Mouse (Mus musculus) Patski (cell line): ENCODE measurements around the gene Cutc. TPM values are rescaled to one million over a fixed set of nuclear protein-coding genes. Genes with fewer than 3 reads are reported as not detected.

Experiments used
- ATAC-seq: fragments of 100-300 bp; one replicate; pipeline ENCODE4 v1.8.0; 2021
- CTCF ChIA-PET: fragments of 350-600 bp; sonication (Branson Sonifier 250); formaldehyde crosslinking; loops from one replicate; lab custom pipeline; 2022; ENCODE audit warnings: inconsistent platforms; lab: Charles Lee
- POLR2A ChIA-PET: fragments of 350-600 bp; sonication (Branson Sonifier 250); formaldehyde crosslinking; loops from one replicate; lab custom pipeline; 2022; ENCODE audit warnings: antibody characterized with exemption, inconsistent platforms; lab: Charles Lee
- DNase-seq: peaks from one replicate; pipeline ENCODE4 v3.0.0-alpha.2; 2011; ENCODE audit warnings: low read depth, low spot score
- H3K27me3 ChIP-seq: fragments of 371-371 bp; one replicate; pipeline ENCODE4 v1.5.1; 2021
- CTCF ChIP-seq: fragments of 100-300 bp; IDR thresholded peaks from one replicate; pipeline ENCODE4 v1.5.1; 2021
- in situ Hi-C: fragments of 300-500 bp; cut with MboI; formaldehyde crosslinking; loops from 3 replicates; pipeline ENCODE4 v1.11.1; 2018; ENCODE audit warnings: low pct_unique_long_range_greater_than_20kb, mixed read lengths
- polyA plus RNA-seq: library from polyadenylated mRNA; unstranded; gene quantifications from one replicate; pipeline ENCODE4 v1.2.3, GENCODE M21; 2021

Cutc gene
- 7.1 TPM for polyA plus RNA-seq

DNA sequence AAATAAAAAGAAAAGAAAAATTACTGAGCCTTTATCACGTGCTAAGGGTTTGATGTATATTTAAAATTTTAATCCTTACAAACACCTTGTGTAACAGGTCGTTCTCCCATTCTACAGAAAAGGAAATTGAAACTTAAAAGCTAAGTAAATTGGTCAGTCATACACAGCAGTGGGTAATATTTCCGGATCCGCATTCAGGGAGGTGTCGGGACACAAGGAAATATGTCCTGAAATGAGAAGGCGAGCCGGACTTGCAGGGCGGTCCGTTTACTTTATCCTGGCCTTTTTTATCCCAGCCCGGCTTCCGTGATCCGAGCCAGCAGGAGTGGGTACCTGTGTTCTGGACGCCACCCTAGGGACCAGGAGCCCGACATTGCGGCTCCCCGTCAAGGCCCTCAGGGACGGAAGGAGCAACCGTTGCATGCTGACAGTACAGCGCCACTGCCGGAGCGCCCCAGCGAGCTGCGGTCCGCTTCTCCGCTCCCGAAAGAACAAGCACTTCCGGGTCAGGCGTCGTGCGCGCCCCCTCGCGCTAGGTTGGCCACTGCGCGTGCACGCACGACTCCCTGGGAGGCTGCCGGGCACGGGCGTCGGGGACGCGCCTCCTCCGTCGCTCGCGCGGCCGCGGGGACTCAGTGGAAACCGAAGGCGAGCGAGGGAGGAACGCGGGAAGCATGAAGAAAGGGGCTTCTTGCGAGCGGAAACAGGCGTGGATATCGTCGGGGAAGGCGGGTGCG is at the start of gene Cutc, which contains the start of gene Cox15:
Gene Cutc, plus strand, starts transcription at position 508 of the 737 bp plus-strand sequence.
Gene Cox15, minus strand, starts transcription at position 512 of the 737 bp plus-strand sequence.
- peak; percentile 58 for DNase-seq
- in situ Hi-C loops: loop anchor here (5.0 kb wide), 2 partner anchors 120 to 225 kb away; no protein-coding TSS in a partner anchor
- ChIA-PET CTCF (interaction anchor here (1.6 to 2.5 kb wide), 4 partner anchors 8 to 78 kb away, joined by 4 to 7 read pairs (median 6); partner anchors contain the start of gene Slc25a28), POLR2A (no interaction called here)
- ATAC-seq: peak; percentile 81
- TF ChIP-seq CTCF: no peak
- no peaks in the 10 kb centered on the region for H3K27me3 ChIP-seq

DNA sequence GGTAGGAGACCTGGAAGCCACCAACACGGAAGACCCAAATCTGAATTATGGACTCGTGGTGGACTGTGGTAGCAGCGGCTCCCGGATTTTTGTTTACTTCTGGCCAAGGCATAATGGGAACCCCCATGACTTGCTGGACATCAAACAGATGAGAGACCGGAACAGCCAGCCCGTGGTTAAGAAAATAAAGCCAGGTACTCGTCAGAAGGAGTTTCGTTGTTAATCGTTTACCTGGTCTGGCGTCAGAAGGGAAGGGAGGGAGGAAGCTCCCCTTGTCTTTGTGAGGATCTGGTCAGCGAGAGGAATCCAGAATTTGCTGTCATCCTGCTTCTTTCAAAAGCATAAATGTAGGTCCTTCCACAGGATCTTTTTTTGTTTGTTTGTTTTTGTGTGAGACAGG is 48.6 kb upstream of the Cutc start:
- H3K27me3 ChIP-seq: no peaks in the 10 kb centered on the region
- ChIA-PET CTCF (no interaction called here), POLR2A (no interaction called here)
- no peak for DNase-seq
- ATAC-seq: no peak
- in situ Hi-C loops: no loop called here
- TF ChIP-seq CTCF: no peak

DNA sequence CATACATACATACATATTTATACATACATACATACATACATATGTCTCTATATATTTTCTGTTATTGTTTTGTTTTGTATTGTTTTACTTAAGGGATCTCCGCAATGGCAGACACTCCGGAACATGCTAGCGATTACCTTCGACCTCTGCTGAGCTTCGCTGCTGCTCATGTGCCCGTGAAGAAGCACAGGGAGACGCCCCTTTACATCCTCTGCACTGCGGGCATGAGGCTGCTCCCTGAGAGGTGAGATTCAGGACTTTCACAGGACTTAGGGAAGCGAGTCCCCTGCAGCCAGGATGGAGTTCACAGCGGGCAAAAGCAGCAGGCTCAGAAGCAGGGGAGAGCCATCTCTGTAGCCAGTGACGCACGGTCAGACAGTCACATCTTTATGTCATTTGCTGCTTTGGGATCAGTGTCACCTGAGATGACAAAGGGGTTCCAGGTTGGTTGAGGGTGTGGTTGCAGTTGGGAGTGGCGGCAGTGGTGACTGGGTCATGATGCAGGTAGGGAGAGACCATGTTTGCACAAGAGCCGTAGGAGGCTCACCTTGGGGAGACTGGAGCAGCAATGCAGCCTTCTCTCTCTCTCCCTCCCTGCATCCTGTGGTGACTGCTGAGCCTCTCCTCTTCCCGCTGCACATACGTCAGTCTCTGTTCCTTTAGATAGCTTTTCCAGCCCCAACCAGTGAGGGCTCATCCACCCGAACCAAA is 47.9 kb upstream of the Cutc start:
- DNase-seq: no peak
- no peaks in the 10 kb centered on the region for H3K27me3 ChIP-seq
- TF ChIP-seq CTCF: no peak
- CTCF ChIA-PET: no interaction called here
- ATAC-seq: no peak
- POLR2A ChIA-PET: no interaction called here
- in situ Hi-C loops: no loop called here

DNA sequence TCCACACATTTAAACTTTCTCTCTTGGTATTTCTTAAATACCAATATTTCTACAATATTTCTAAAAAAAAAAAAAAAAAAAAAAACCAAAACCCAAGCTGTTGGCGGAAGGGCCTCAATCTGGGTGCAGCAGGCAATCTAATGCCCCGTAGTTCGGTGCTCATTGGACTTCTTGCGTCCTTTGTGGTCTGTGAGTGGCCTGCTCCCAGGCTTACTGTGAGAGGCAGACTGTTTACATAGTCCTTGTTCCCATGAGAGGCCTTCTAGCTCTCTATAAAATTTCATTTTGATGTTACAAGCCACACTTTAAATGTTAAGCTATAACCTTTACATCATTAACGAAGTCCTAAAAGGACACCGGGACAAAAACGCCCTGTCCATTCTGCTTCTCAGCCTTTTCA is 44.6 kb upstream of the Cutc start:
- ChIA-PET CTCF (interaction anchor here (1.0 kb wide), 1 partner anchor 10 kb away, joined by 4 read pairs; no protein-coding TSS in a partner anchor), POLR2A (interaction anchor here (1.6 kb wide), 1 partner anchor 9 kb away, joined by 4 read pairs; no protein-coding TSS in a partner anchor)
- in situ Hi-C loops: no loop called here
- ATAC-seq: no peak
- no peak for DNase-seq
- H3K27me3 ChIP-seq: no peaks in the 10 kb centered on the region
- no peak for TF ChIP-seq CTCF

DNA sequence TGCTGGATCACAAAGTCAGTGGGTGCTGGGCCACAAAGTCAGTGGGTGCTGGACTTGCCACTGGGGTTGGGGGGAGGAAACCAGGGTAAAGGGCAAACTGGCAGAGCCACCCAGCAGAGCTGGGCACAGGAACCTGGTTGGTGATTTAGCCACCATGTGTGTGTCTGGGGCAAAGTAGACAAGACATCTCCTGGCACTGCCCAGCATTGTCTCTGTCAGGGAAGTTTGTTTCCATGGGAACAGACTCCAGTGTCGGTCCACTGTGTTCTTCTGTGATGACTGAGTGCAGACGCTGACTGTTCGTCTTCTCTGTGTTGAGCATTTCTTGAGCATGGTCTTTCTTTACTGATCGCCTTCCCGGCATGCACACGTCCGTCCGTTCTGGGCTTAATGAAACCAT is 43.5 kb upstream of the Cutc start:
- in situ Hi-C loops: no loop called here
- no peak for TF ChIP-seq CTCF
- no peak for ATAC-seq
- H3K27me3 ChIP-seq: no peaks in the 10 kb centered on the region
- DNase-seq: no peak
- CTCF ChIA-PET: interaction anchor here (1.0 kb wide), 1 partner anchor 11 kb away, joined by 4 read pairs; no protein-coding TSS in a partner anchor
- POLR2A ChIA-PET: interaction anchor here (1.6 kb wide), 1 partner anchor 10 kb away, joined by 4 read pairs; no protein-coding TSS in a partner anchor

DNA sequence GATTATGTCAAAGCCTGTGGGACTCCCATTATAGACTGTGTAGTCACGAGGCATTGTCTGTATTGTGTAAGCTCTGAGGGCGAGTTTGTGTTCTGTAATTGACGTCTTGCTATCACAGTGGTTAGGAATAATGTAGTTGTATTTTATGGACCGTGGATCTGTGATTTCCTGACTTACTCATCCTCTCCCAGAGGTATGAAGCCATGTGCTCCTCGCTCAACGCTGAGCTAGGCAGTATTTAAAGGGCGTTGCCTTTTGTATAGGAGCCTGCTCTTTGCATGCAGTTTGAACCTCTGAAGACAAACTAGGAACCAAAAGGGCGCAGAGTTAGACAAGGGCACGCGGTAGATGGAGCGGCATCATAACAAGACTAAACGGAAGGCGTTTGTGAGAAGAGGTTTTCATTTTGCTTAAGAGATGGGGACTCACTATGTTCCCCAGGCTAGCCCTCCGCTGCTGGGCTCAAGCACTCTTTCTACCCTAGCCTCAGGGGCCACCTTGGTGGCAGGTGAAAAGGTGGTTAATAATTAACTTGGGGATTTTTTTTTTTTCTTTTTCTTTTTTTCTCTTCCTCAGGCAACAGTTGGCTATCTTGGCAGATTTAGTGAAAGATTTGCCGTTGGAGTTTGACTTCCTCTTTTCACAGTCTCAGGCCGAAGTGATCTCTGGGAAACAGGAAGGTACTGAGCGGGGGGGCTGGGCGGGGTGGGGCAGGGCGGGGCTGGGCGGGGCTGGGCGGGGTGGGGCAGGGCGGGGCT is 41.5 kb upstream of the Cutc start:
- CTCF ChIA-PET: no interaction called here
- peak; percentile 54 for ATAC-seq
- in situ Hi-C loops: no loop called here
- H3K27me3 ChIP-seq: no peaks in the 10 kb centered on the region
- peak; percentile 35 for DNase-seq
- POLR2A ChIA-PET: interaction anchor here (0.7 kb wide), 1 partner anchor 19 kb away, joined by 3 read pairs; no protein-coding TSS in a partner anchor
- no peak for TF ChIP-seq CTCF

DNA sequence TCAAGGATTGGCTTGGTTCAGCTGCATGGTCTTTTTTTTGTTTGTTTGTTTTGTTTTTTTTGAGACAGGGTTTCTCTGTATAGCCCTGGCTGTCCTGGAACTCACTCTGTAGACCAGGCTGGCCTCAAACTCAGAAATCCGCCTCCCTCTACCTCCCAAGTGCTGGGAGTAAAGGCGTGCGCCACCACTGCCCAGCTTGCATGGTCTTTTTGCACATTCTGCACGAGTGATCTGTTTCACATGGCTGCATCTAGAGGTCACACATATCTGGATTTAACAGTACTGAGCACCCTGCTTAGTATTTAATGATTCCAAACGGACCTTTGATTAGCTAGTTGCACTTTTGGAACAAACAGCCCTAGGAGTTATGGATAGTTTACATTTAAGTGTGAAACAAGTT is 40.8 kb upstream of the Cutc start:
- H3K27me3 ChIP-seq: no peaks in the 10 kb centered on the region

DNA sequence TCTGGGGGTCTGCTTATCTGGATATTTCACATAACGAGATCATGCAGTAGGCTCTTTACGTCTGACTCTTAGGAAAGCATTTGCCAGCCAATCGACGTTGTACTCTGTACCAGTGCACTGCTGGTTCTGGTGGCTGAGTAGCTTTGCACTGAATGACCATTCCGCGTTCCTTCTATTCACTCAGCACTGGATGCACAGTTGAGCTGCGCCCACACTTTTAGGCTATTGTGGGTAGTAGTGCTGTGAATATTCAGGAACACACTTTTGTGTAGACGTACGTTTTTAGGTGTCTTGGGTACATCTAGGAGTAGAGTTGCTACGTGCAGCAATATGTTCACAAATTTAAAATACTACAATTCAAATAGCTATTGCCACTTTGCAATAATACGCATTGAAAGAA is 32.7 kb upstream of the Cutc start:
- in situ Hi-C loops: no loop called here
- POLR2A ChIA-PET: no interaction called here
- TF ChIP-seq CTCF: no peak
- DNase-seq: no peak
- H3K27me3 ChIP-seq: no peaks in the 10 kb centered on the region
- ATAC-seq: no peak
- CTCF ChIA-PET: no interaction called here

More for the DNA sequence above, 40.8 kb upstream of the Cutc start:
- no peak for TF ChIP-seq CTCF
- CTCF ChIA-PET: no interaction called here
- DNase-seq (no peak), ATAC-seq (no peak)
- in situ Hi-C loops: no loop called here
- POLR2A ChIA-PET: no interaction called here

DNA sequence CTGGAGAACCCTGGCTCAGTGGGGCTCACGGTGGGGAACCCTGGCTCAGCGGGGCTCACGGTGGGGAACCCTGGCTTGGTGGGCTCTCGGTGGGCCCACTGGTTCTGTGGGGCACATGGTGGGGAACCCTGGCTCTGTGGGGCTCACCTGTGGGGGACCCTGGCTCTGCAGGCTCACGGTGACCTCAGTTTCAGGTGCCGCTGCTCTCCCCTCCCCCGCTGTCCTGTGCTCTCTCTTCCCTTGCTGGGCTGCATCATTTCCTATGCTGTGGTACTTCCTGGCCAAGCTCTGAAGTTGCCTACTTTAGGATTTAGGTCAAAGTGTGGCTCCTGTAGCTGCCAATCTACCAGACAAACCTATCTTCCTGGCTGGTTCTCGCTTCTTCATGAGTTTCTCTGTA is 29.9 kb upstream of the Cutc start:
- in situ Hi-C loops: no loop called here
- ChIA-PET CTCF (interaction anchor here (1.1 kb wide), 1 partner anchor 110 kb away, joined by 3 read pairs; no protein-coding TSS in a partner anchor), POLR2A (no interaction called here)
- no peak for DNase-seq
- no peak for TF ChIP-seq CTCF
- H3K27me3 ChIP-seq: no peaks in the 10 kb centered on the region
- no peak for ATAC-seq

DNA sequence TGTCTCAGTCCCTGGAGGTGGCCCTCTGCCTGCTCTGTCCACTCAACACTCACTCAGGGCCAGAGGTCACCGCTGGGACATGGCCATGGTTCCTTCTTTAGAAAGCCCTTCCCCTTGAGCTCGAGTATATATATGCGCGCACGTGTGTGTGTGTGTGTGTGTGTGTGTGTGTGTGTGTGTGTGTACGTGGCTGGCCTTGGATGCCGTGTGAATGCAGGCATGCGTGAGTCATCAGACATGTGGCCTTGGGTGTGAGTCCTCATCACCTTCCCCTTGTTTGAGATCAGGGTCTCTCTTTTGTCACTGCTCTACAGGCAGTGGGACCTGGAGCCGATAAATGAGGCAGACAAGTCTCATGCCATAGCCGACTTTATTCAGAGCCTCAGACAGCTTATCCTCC is 29.3 kb upstream of the Cutc start:
- CTCF ChIA-PET: interaction anchor here (1.1 to 1.5 kb wide), 2 partner anchors 15 to 109 kb away, joined by 3 to 4 read pairs; no protein-coding TSS in a partner anchor
- no peak for ATAC-seq

More for the DNA sequence above, 29.3 kb upstream of the Cutc start:
- in situ Hi-C loops: no loop called here
- no peaks in the 10 kb centered on the region for H3K27me3 ChIP-seq
- DNase-seq: no peak
- POLR2A ChIA-PET: no interaction called here
- TF ChIP-seq CTCF: no peak
